Mouse (Mus musculus) ES-E14 (cell line): ENCODE results near the gene Capn2.

Experiments used
- CHD2 ChIP-seq: IDR thresholded peaks from 2 replicates; pipeline ENCODE4 v1.6.1; 2014; ENCODE audit warnings: mild to moderate bottlenecking, low read depth, low read length, inconsistent platforms
- MAFK ChIP-seq: IDR thresholded peaks from 2 replicates; pipeline ENCODE4 v1.6.1; 2014; ENCODE audit warnings: mild to moderate bottlenecking, low read depth, low read length, inconsistent platforms; ENCODE audit not compliant: insufficient read depth
- ZC3H11A ChIP-seq: IDR thresholded peaks from 2 replicates; pipeline ENCODE4 v1.6.1; 2012; ENCODE audit warnings: low read depth, mild to moderate bottlenecking, inconsistent platforms, low read length, borderline replicate concordance
- ZNF384 ChIP-seq: IDR thresholded peaks from 2 replicates; pipeline ENCODE4 v1.6.1; 2012; ENCODE audit warnings: low read depth, low read length, inconsistent platforms

DNA sequence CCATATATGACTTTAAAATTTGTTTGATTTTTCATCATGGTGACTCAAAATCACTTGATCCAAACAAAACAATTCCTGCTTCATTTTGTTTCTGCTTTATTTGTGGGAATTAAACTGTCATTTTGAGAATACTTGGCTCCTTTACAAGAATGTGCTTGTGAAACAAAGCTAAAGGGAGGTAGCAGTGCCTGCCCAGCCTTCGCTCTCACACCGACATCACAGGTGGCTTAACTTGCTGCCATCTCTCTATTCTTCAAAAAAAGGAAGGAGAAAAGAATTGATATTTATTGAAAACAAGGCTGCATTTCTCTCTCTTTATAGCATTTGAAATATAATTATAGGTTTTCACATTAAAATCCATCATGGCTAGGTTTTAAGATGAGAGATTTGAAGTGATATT is 93.1 kb downstream of the Capn2 start:
- no peak for TF ChIP-seq ZNF384
- no peak for TF ChIP-seq ZC3H11A
- TF ChIP-seq MAFK, result no peak
- no peak for TF ChIP-seq CHD2
